Mouse (Mus musculus): ENCODE measurements at regions not wholly inside any gene's neighbourhood (a gene's known extent, or its start where the extent isn't known, plus 50 kb on each side); places are given as distances from the start of the nearest gene placed in this dataset.

GRCm38 (mm10) chr8:50387189-50387588 is 1543.4 kb upstream of the Tenm3 start:
- Histone ChIP-seq H3K27ac (no peak overlapping the region), H3K4me3 (replicated peaks) (no peak overlapping the region), H3K36me3 (no peaks in the 10 kb centered on the region), H3K9me3 (no peaks in the 10 kb centered on the region), H3K4me2 (replicated peaks) (no peak overlapping the region), H3K27me3 (no peaks in the 10 kb centered on the region), H3K9ac (replicated peaks) (no peak overlapping the region), H3K4me1 (replicated peaks) (peaks cover 8% of the 10 kb centered on the region; the same call in 1 of the 2 replicates)
- WGBS, result 25% methylated on average over 7 of the region's 7 CpGs
- no peak for ATAC-seq

GRCm38 (mm10) chr8:50383697-50384096 is 1539.9 kb upstream of the Tenm3 start:
- Histone ChIP-seq H3K4me2 (replicated peaks) (no peak overlapping the region), H3K9ac (replicated peaks) (no peak overlapping the region), H3K4me3 (replicated peaks) (no peak overlapping the region), H3K27me3 (no peaks in the 10 kb centered on the region), H3K36me3 (no peaks in the 10 kb centered on the region), H3K9me3 (no peaks in the 10 kb centered on the region), H3K4me1 (replicated peaks) (peaks cover 13% of the 10 kb centered on the region; the same call in 1 of the 2 replicates), H3K27ac (no peak overlapping the region)
- 92% methylated on average over 2 of the region's 2 CpGs for WGBS
- no peak for ATAC-seq

- no peaks in the 10 kb centered on the region for H3K9me3 ChIP-seq
- 0 out of 2 replicates have a peak, but pooled peaks cover 6% of the 10 kb centered on the region for H3K4me1 ChIP-seq (replicated peaks)
- 58% methylated on average over 4 of the region's 4 CpGs for WGBS
- H3K9ac ChIP-seq (replicated peaks), result no peak overlapping the region
- no peaks in the 10 kb centered on the region for H3K36me3 ChIP-seq
- no peak for ATAC-seq
- H3K27ac ChIP-seq, result no peak overlapping the region
- H3K27me3 ChIP-seq, result no peaks in the 10 kb centered on the region
- H3K4me3 ChIP-seq (replicated peaks), result no peak overlapping the region
- no peak overlapping the region for H3K4me2 ChIP-seq (replicated peaks)
Measured at GRCm38 (mm10) chr8:50379745-50380144, 1536.0 kb upstream of the Tenm3 start.

GRCm38 (mm10) chr8:50373790-50374189 is 1530.0 kb upstream of the Tenm3 start:
- Histone ChIP-seq H3K27me3 (no peaks in the 10 kb centered on the region), H3K36me3 (no peaks in the 10 kb centered on the region), H3K4me1 (replicated peaks) (no peaks in the 10 kb centered on the region), H3K4me3 (replicated peaks) (no peak overlapping the region), H3K9me3 (no peaks in the 10 kb centered on the region), H3K4me2 (replicated peaks) (no peak overlapping the region), H3K9ac (replicated peaks) (no peak overlapping the region), H3K27ac (no peak overlapping the region)
- ATAC-seq, result no peak
- 65% methylated on average over 2 of the region's 2 CpGs for WGBS

- H3K27me3 ChIP-seq, result no peaks in the 10 kb centered on the region
- H3K4me2 ChIP-seq (replicated peaks), result no peak overlapping the region
- no peak overlapping the region for H3K9ac ChIP-seq (replicated peaks)
- no peak for ATAC-seq
- no peak overlapping the region for H3K27ac ChIP-seq
- H3K36me3 ChIP-seq, result no peaks in the 10 kb centered on the region
- WGBS, result 68% methylated on average over 3 of the region's 3 CpGs
- peaks cover 8% of the 10 kb centered on the region for H3K4me1 ChIP-seq (replicated peaks)
- no peaks in the 10 kb centered on the region for H3K9me3 ChIP-seq
- H3K4me3 ChIP-seq (replicated peaks), result no peak overlapping the region
Measured at GRCm38 (mm10) chr8:50326485-50326884, 1482.7 kb upstream of the Tenm3 start.

- 11% methylated on average over 7 of the region's 7 CpGs for WGBS
- Histone ChIP-seq H3K4me1 (replicated peaks) (peaks cover 12% of the 10 kb centered on the region), H3K9ac (replicated peaks) (no peak overlapping the region), H3K4me3 (replicated peaks) (no peak overlapping the region), H3K4me2 (replicated peaks) (0 out of 2 replicates have a peak overlapping the region, but pooled peaks have one; percentile 27), H3K9me3 (no peaks in the 10 kb centered on the region), H3K27me3 (no peaks in the 10 kb centered on the region), H3K27ac (no peak overlapping the region), H3K36me3 (no peaks in the 10 kb centered on the region)
- ATAC-seq, result peak; percentile 70
Measured at GRCm38 (mm10) chr8:50321356-50321963, 1477.7 kb upstream of the Tenm3 start.

GRCm38 (mm10) chr8:50316641-50317040 is 1472.9 kb upstream of the Tenm3 start:
- H3K4me1 ChIP-seq (replicated peaks), result peaks cover 5% of the 10 kb centered on the region
- H3K9me3 ChIP-seq, result no peaks in the 10 kb centered on the region
- no peak overlapping the region for H3K4me2 ChIP-seq (replicated peaks)
- no peak overlapping the region for H3K9ac ChIP-seq (replicated peaks)
- no peak overlapping the region for H3K4me3 ChIP-seq (replicated peaks)
- no peaks in the 10 kb centered on the region for H3K27me3 ChIP-seq
- ATAC-seq, result no peak
- no peaks in the 10 kb centered on the region for H3K36me3 ChIP-seq
- no peak overlapping the region for H3K27ac ChIP-seq
- WGBS, result 54% methylated on average over 1 of the region's 1 CpGs

GRCm38 (mm10) chr8:50310308-50310707 is 1466.6 kb upstream of the Tenm3 start:
- ATAC-seq, result no peak
- H3K27ac ChIP-seq, result no peak overlapping the region
- H3K27me3 ChIP-seq, result no peaks in the 10 kb centered on the region
- no peak overlapping the region for H3K9ac ChIP-seq (replicated peaks)
- no peaks in the 10 kb centered on the region for H3K9me3 ChIP-seq
- WGBS, result 41% methylated on average over 3 of the region's 3 CpGs
- H3K4me2 ChIP-seq (replicated peaks), result no peak overlapping the region
- H3K4me3 ChIP-seq (replicated peaks), result no peak overlapping the region
- H3K36me3 ChIP-seq, result no peaks in the 10 kb centered on the region
- no peaks in the 10 kb centered on the region for H3K4me1 ChIP-seq (replicated peaks)

- WGBS, result 18% methylated on average over 6 of the region's 6 CpGs
- 0 out of 2 replicates have a peak, but pooled peaks have one; percentile 43 for ATAC-seq
- Histone ChIP-seq H3K9ac (replicated peaks) (no peak overlapping the region), H3K4me1 (replicated peaks) (peaks cover 10% of the 10 kb centered on the region; the same call in 1 of the 2 replicates), H3K27ac (no peak overlapping the region), H3K36me3 (no peaks in the 10 kb centered on the region), H3K9me3 (no peaks in the 10 kb centered on the region), H3K4me2 (replicated peaks) (0 out of 2 replicates have a peak overlapping the region, but pooled peaks have one; percentile 7), H3K27me3 (0 out of 2 replicates have a peak, but pooled peaks cover 2% of the 10 kb centered on the region), H3K4me3 (replicated peaks) (no peak overlapping the region)
Measured at GRCm38 (mm10) chr8:50300316-50300715, 1456.6 kb upstream of the Tenm3 start.

- Histone ChIP-seq H3K4me2 (replicated peaks) (no peak overlapping the region), H3K27ac (no peak overlapping the region), H3K36me3 (no peaks in the 10 kb centered on the region), H3K4me1 (replicated peaks) (peaks cover 8% of the 10 kb centered on the region), H3K27me3 (no peaks in the 10 kb centered on the region), H3K9me3 (no peaks in the 10 kb centered on the region), H3K9ac (replicated peaks) (no peak overlapping the region), H3K4me3 (replicated peaks) (no peak overlapping the region)
- ATAC-seq, result peak; percentile 87
- WGBS, result 4% methylated on average over 4 of the region's 4 CpGs
Measured at GRCm38 (mm10) chr8:50293501-50293900, 1449.8 kb upstream of the Tenm3 start.

- Histone ChIP-seq H3K4me2 (replicated peaks) (no peak overlapping the region), H3K36me3 (no peaks in the 10 kb centered on the region), H3K9me3 (no peaks in the 10 kb centered on the region), H3K4me3 (replicated peaks) (no peak overlapping the region), H3K27me3 (no peaks in the 10 kb centered on the region), H3K27ac (no peak overlapping the region), H3K9ac (replicated peaks) (no peak overlapping the region), H3K4me1 (replicated peaks) (peaks cover 8% of the 10 kb centered on the region)
- 0 out of 2 replicates have a peak, but pooled peaks have one; percentile 37 for ATAC-seq
- WGBS, result 38% methylated on average over 7 of the region's 7 CpGs
Measured at GRCm38 (mm10) chr8:50292158-50292557, 1448.4 kb upstream of the Tenm3 start.

- WGBS, result 88% methylated on average over 1 of the region's 1 CpGs
- Histone ChIP-seq H3K9ac (replicated peaks) (no peak overlapping the region), H3K27ac (no peak overlapping the region), H3K36me3 (no peaks in the 10 kb centered on the region), H3K4me1 (replicated peaks) (no peaks in the 10 kb centered on the region), H3K27me3 (no peaks in the 10 kb centered on the region), H3K4me2 (replicated peaks) (no peak overlapping the region), H3K4me3 (replicated peaks) (no peak overlapping the region), H3K9me3 (no peaks in the 10 kb centered on the region)
- ATAC-seq, result no peak
Measured at GRCm38 (mm10) chr8:50276346-50276745, 1432.6 kb upstream of the Tenm3 start.

- H3K4me1 ChIP-seq (replicated peaks), result no peaks in the 10 kb centered on the region
- H3K27ac ChIP-seq, result no peak overlapping the region
- no peaks in the 10 kb centered on the region for H3K27me3 ChIP-seq
- H3K9me3 ChIP-seq, result no peaks in the 10 kb centered on the region
- H3K4me2 ChIP-seq (replicated peaks), result no peak overlapping the region
- H3K9ac ChIP-seq (replicated peaks), result no peak overlapping the region
- ATAC-seq, result no peak
- H3K4me3 ChIP-seq (replicated peaks), result no peak overlapping the region
- no peaks in the 10 kb centered on the region for H3K36me3 ChIP-seq
- WGBS, result 65% methylated on average over 4 of the region's 4 CpGs
Measured at GRCm38 (mm10) chr8:50264757-50265156, 1421.0 kb upstream of the Tenm3 start.
